15 mouse cellular contexts compared by ENCODE assay signal in genomic region chr10:128297221-128297620, GRCm38 (mm10). TPM values are rescaled to one million over a fixed set of nuclear protein-coding genes. Genes with fewer than 3 reads are reported as not detected.
DNase-seq lines count a peak whose midpoint lies in the region; ATAC-seq and TF ChIP-seq lines count a peak whose summit lies in the region.
"Had no signal": no experiment of that assay in that cellular context is flagged by ENCODE, and none has a peak within 500 bp of the region (broad histone marks: within the 10 kb centered on the region; RNA-seq: fewer than 3 reads in every experiment).

No protein-coding gene starts in this region.

- no peak for DNase-seq in heart, adult 18-20 months
- DNase-seq in midbrain, postnatal 0 days (ENCODE audit: low spot score) = peak; percentile 10
- no peak for DNase-seq in midbrain, embryonic 14.5 days
- peak; percentile 61 for DNase-seq in cerebellum, adult 11-12 months
- DNase-seq in layer of hippocampus, adult 11-12 months (ENCODE audit: low spot score) = no peak
- DNase-seq in forebrain, postnatal 0 days = no peak

- H3K36me3 ChIP-seq in heart, embryonic 16.5 days (ENCODE audit: control insufficient read depth, insufficient read depth) = peaks cover 5% of the 10 kb centered on the region; the same call in 1 of the 2 replicates
- H3K36me3 ChIP-seq in midbrain, postnatal 0 days (ENCODE audit: insufficient read depth, low read length) = peaks cover 7% of the 10 kb centered on the region
- peaks cover 9% of the 10 kb centered on the region for H3K36me3 ChIP-seq in midbrain, embryonic 14.5 days (ENCODE audit: control insufficient read depth, insufficient read depth, low read length)
- H3K36me3 ChIP-seq in intestine, embryonic 16.5 days (ENCODE audit: control insufficient read depth, insufficient read depth, low read length) = no peaks in the 10 kb centered on the region
- peaks cover 9% of the 10 kb centered on the region for H3K36me3 ChIP-seq in forebrain, postnatal 0 days (ENCODE audit: insufficient read depth)

- no peaks in the 10 kb centered on the region for H3K27me3 ChIP-seq in heart, embryonic 16.5 days (ENCODE audit: control insufficient read depth, insufficient read depth, low read length)
- no peaks in the 10 kb centered on the region for H3K27me3 ChIP-seq in midbrain, postnatal 0 days (ENCODE audit: insufficient read depth, low read length)
- H3K27me3 ChIP-seq in midbrain, embryonic 14.5 days (ENCODE audit: control insufficient read depth, insufficient read depth, low read length) = no peaks in the 10 kb centered on the region
- no peaks in the 10 kb centered on the region for H3K27me3 ChIP-seq in intestine, embryonic 16.5 days (replicated peaks; ENCODE audit: control insufficient read depth, insufficient read depth, low read length)
- no peaks in the 10 kb centered on the region for H3K27me3 ChIP-seq in forebrain, postnatal 0 days (ENCODE audit: insufficient read depth, low read length)
- H3K27me3 ChIP-seq: embryonic facial prominence, embryonic 15.5 days; forebrain, embryonic 15.5 days; liver, embryonic 12.5 days; megakaryocyte, embryonic 14.5 days had no signal

- H3K4me1 ChIP-seq in heart, embryonic 16.5 days (ENCODE audit: control insufficient read depth, insufficient read depth, low read length) = peaks cover 18% of the 10 kb centered on the region
- no peaks in the 10 kb centered on the region for H3K4me1 ChIP-seq in midbrain, postnatal 0 days (ENCODE audit: insufficient read depth, low read length)
- H3K4me1 ChIP-seq in midbrain, embryonic 14.5 days (ENCODE audit: control insufficient read depth, insufficient read depth, low read length) = peaks cover 1% of the 10 kb centered on the region
- H3K4me1 ChIP-seq in intestine, embryonic 16.5 days (ENCODE audit: control insufficient read depth, insufficient read depth, low read length) = peaks cover 4% of the 10 kb centered on the region
- H3K4me1 ChIP-seq in forebrain, postnatal 0 days (ENCODE audit: insufficient read depth) = 0 out of 2 replicates have a peak, but pooled peaks cover under 1% of the 10 kb centered on the region

- H3K4me2 ChIP-seq in heart, embryonic 16.5 days (ENCODE audit: low read depth, low read length) = peak overlapping the region; percentile 41
- no peak overlapping the region for H3K4me2 ChIP-seq in midbrain, postnatal 0 days (ENCODE audit: low read depth, low read length, poor library complexity, severe bottlenecking)
- H3K4me2 ChIP-seq in midbrain, embryonic 14.5 days (ENCODE audit: low read length) = no peak overlapping the region
- no peak overlapping the region for H3K4me2 ChIP-seq in intestine, embryonic 16.5 days (ENCODE audit: low read depth, low read length)
- H3K4me2 ChIP-seq in forebrain, postnatal 0 days (ENCODE audit: low read depth) = no peak overlapping the region
- H3K4me2 ChIP-seq: embryonic facial prominence, embryonic 15.5 days; forebrain, embryonic 15.5 days; liver, embryonic 12.5 days had no signal

- ATAC-seq in heart, embryonic 16.5 days (replicated peaks; ENCODE audit: extremely low read depth, insufficient read depth, low FRiP score) = peak; percentile 30; the same call in 1 of the 2 replicates
- no peak for ATAC-seq in midbrain, postnatal 0 days (ENCODE audit: low FRiP score)
- no peak for ATAC-seq in midbrain, embryonic 14.5 days (ENCODE audit: low FRiP score, low TSS enrichment)
- no peak for ATAC-seq in intestine, embryonic 16.5 days
- ATAC-seq in forebrain, postnatal 0 days = no peak
- ATAC-seq: forebrain, embryonic 15.5 days had no signal

- peak overlapping the region; percentile 77 for H3K27ac ChIP-seq in heart, embryonic 16.5 days (ENCODE audit: low read length)
- no peak overlapping the region for H3K27ac ChIP-seq in midbrain, postnatal 0 days (ENCODE audit: low read depth, low read length)
- no peak overlapping the region for H3K27ac ChIP-seq in midbrain, embryonic 14.5 days (replicated peaks; ENCODE audit: low read depth, low read length)
- 0 out of 2 replicates have a peak overlapping the region, but pooled peaks have one; percentile 13 for H3K27ac ChIP-seq in intestine, embryonic 16.5 days (ENCODE audit: low read length)
- no peak overlapping the region for H3K27ac ChIP-seq in forebrain, postnatal 0 days (ENCODE audit: low read depth, low read length)
- H3K27ac ChIP-seq: embryonic facial prominence, embryonic 15.5 days; forebrain, embryonic 15.5 days; kidney, postnatal 0 days; liver, embryonic 12.5 days had no signal

- peak overlapping the region; percentile 28 for H3K9ac ChIP-seq in heart, embryonic 16.5 days (ENCODE audit: low read length)
- no peak overlapping the region for H3K9ac ChIP-seq in midbrain, postnatal 0 days (replicated peaks; ENCODE audit: low read length, poor library complexity, severe bottlenecking)
- no peak overlapping the region for H3K9ac ChIP-seq in midbrain, embryonic 14.5 days (replicated peaks; ENCODE audit: low read length)
- H3K9ac ChIP-seq in intestine, embryonic 16.5 days (ENCODE audit: low read depth, low read length) = no peak overlapping the region
- H3K9ac ChIP-seq in forebrain, postnatal 0 days = no peak overlapping the region
- H3K9ac ChIP-seq: embryonic facial prominence, embryonic 15.5 days; forebrain, embryonic 15.5 days; liver, embryonic 12.5 days had no signal

- 45% methylated on average over 4 of the region's 4 CpGs for WGBS in heart, embryonic 16.5 days
- WGBS in midbrain, postnatal 0 days = 71% methylated on average over 4 of the region's 4 CpGs
- WGBS in midbrain, embryonic 14.5 days = 81% methylated on average over 4 of the region's 4 CpGs
- 71% methylated on average over 4 of the region's 4 CpGs for WGBS in intestine, embryonic 16.5 days
- 58% methylated on average over 4 of the region's 4 CpGs for WGBS in forebrain, postnatal 0 days

- peak overlapping the region; percentile 25 for H3K4me3 ChIP-seq in heart, embryonic 16.5 days (ENCODE audit: low read length)
- H3K4me3 ChIP-seq in midbrain, postnatal 0 days (ENCODE audit: low read depth, low read length) = no peak overlapping the region
- H3K4me3 ChIP-seq in midbrain, embryonic 14.5 days (replicated peaks; ENCODE audit: low read depth, low read length) = no peak overlapping the region
- no peak overlapping the region for H3K4me3 ChIP-seq in intestine, embryonic 16.5 days (ENCODE audit: low read length)
- H3K4me3 ChIP-seq in forebrain, postnatal 0 days (ENCODE audit: low read depth, low read length) = no peak overlapping the region
- H3K4me3 ChIP-seq: embryonic facial prominence, embryonic 15.5 days; forebrain, embryonic 15.5 days; liver, embryonic 12.5 days; megakaryocyte, embryonic 14.5 days had no signal

- H3K9me3 ChIP-seq in heart, embryonic 16.5 days (replicated peaks; ENCODE audit: control insufficient read depth, low read length) = no peaks in the 10 kb centered on the region
- H3K9me3 ChIP-seq in midbrain, postnatal 0 days (ENCODE audit: low read length) = no peaks in the 10 kb centered on the region
- H3K9me3 ChIP-seq in midbrain, embryonic 14.5 days (ENCODE audit: control insufficient read depth, low read length) = no peaks in the 10 kb centered on the region
- no peaks in the 10 kb centered on the region for H3K9me3 ChIP-seq in intestine, embryonic 16.5 days (ENCODE audit: control insufficient read depth, low read length)
- H3K9me3 ChIP-seq in forebrain, postnatal 0 days (ENCODE audit: low read length) = no peaks in the 10 kb centered on the region
- H3K9me3 ChIP-seq: embryonic facial prominence, embryonic 15.5 days; forebrain, embryonic 15.5 days; liver, embryonic 12.5 days; megakaryocyte, embryonic 14.5 days had no signal

- no peak for TF ChIP-seq CTCF in midbrain, postnatal 0 days (IDR thresholded peaks at IDR 0.05)
- TF ChIP-seq CTCF in forebrain, postnatal 0 days (IDR thresholded peaks at IDR 0.05; ENCODE audit: low read depth) = no peak

RNA-seq across cellular contexts. Expression of gene Il23a, which starts 1.3 kb away (rescaled TPM):
- polyA plus RNA-seq in heart, embryonic 16.5 days (2015; fragmentation: Nextera tagmentation; extraction: Ambion mirVana) = 4.3 and 6.0 TPM in 2 replicates
- total RNA-seq in heart, adult 18-20 months (2021) = not detected
- total RNA-seq in midbrain, postnatal 0 days (2014; rRNA removed) = not detected in 2 replicates
- polyA plus RNA-seq in midbrain, postnatal 0 days (2015; fragmentation: Nextera tagmentation; extraction: Ambion mirVana) = 0.12 TPM in 1 of 2 replicates, not detected in the other
- 0.22 TPM in 1 of 2 replicates, not detected in the other for polyA plus RNA-seq in midbrain, embryonic 14.5 days (2014; fragmentation: Nextera tagmentation; extraction: Ambion mirVana)
- 0.44 and 0.53 TPM in 2 replicates for polyA plus RNA-seq in intestine, embryonic 16.5 days (2015; fragmentation: Nextera tagmentation; extraction: Ambion mirVana)
- 0.31 TPM in 1 of 2 replicates, not detected in the other for total RNA-seq in forebrain, postnatal 0 days (2014; rRNA removed)
- not detected in 2 replicates for polyA plus RNA-seq in forebrain, postnatal 0 days (2015; fragmentation: Nextera tagmentation; extraction: Ambion mirVana)
- total RNA-seq: left cerebral cortex, adult 18-20 months had no signal
- polyA plus RNA-seq: forebrain, embryonic 15.5 days; liver, embryonic 12.5 days had no signal

RNA-seq across cellular contexts. Expression of gene Pan2, which starts 5.9 kb away (rescaled TPM):
- 26.1 and 28.1 TPM in 2 replicates for polyA plus RNA-seq in heart, embryonic 16.5 days (2015; fragmentation: Nextera tagmentation; extraction: Ambion mirVana)
- total RNA-seq in heart, adult 18-20 months (2021) = 1 to 10 TPM; 4.5 to 6.0 TPM
- 18.3 and 19.0 TPM in 2 replicates for total RNA-seq in midbrain, postnatal 0 days (2014; rRNA removed)
- 12.5 and 13.4 TPM in 2 replicates for polyA plus RNA-seq in midbrain, postnatal 0 days (2015; fragmentation: Nextera tagmentation; extraction: Ambion mirVana)
- polyA plus RNA-seq in midbrain, embryonic 14.5 days (2014; fragmentation: Nextera tagmentation; extraction: Ambion mirVana) = 18.5 and 23.0 TPM in 2 replicates
- polyA plus RNA-seq in intestine, embryonic 16.5 days (2015; fragmentation: Nextera tagmentation; extraction: Ambion mirVana) = 24.7 and 25.5 TPM in 2 replicates
- 14.9 and 20.0 TPM in 2 replicates for total RNA-seq in forebrain, postnatal 0 days (2014; rRNA removed)
- polyA plus RNA-seq in forebrain, postnatal 0 days (2015; fragmentation: Nextera tagmentation; extraction: Ambion mirVana) = 9.6 and 11.9 TPM in 2 replicates

RNA-seq across cellular contexts. Expression of gene Cnpy2, which starts 25.0 kb away (rescaled TPM):
- polyA plus RNA-seq in heart, embryonic 16.5 days (2015; fragmentation: Nextera tagmentation; extraction: Ambion mirVana) = 184 and 195 TPM in 2 replicates
- 10 to 100 TPM; 62.2 to 66.6 TPM for total RNA-seq in heart, adult 18-20 months (2021)
- total RNA-seq in midbrain, postnatal 0 days (2014; rRNA removed) = 40.3 and 49.4 TPM in 2 replicates
- polyA plus RNA-seq in midbrain, postnatal 0 days (2015; fragmentation: Nextera tagmentation; extraction: Ambion mirVana) = 164 and 176 TPM in 2 replicates
- 193 and 194 TPM in 2 replicates for polyA plus RNA-seq in midbrain, embryonic 14.5 days (2014; fragmentation: Nextera tagmentation; extraction: Ambion mirVana)
- 295 and 297 TPM in 2 replicates for polyA plus RNA-seq in intestine, embryonic 16.5 days (2015; fragmentation: Nextera tagmentation; extraction: Ambion mirVana)
- total RNA-seq in forebrain, postnatal 0 days (2014; rRNA removed) = 50.1 and 57.5 TPM in 2 replicates
- 179 and 205 TPM in 2 replicates for polyA plus RNA-seq in forebrain, postnatal 0 days (2015; fragmentation: Nextera tagmentation; extraction: Ambion mirVana)

RNA-seq across cellular contexts. Expression of gene Stat2, which starts 26.9 kb away (rescaled TPM):
- 11.3 and 11.8 TPM in 2 replicates for polyA plus RNA-seq in heart, embryonic 16.5 days (2015; fragmentation: Nextera tagmentation; extraction: Ambion mirVana)
- total RNA-seq in heart, adult 18-20 months (2021) = 10 to 100 TPM in 1 of 2 experiments, 1 to 10 TPM in 1; 8.3 to 11.3 TPM
- 8.7 and 9.8 TPM in 2 replicates for total RNA-seq in midbrain, postnatal 0 days (2014; rRNA removed)
- polyA plus RNA-seq in midbrain, postnatal 0 days (2015; fragmentation: Nextera tagmentation; extraction: Ambion mirVana) = 10.5 and 12.9 TPM in 2 replicates
- 12.2 and 23.0 TPM in 2 replicates for polyA plus RNA-seq in midbrain, embryonic 14.5 days (2014; fragmentation: Nextera tagmentation; extraction: Ambion mirVana)
- 16.4 and 18.0 TPM in 2 replicates for polyA plus RNA-seq in intestine, embryonic 16.5 days (2015; fragmentation: Nextera tagmentation; extraction: Ambion mirVana)
- 7.2 and 8.1 TPM in 2 replicates for total RNA-seq in forebrain, postnatal 0 days (2014; rRNA removed)
- 6.8 and 10.3 TPM in 2 replicates for polyA plus RNA-seq in forebrain, postnatal 0 days (2015; fragmentation: Nextera tagmentation; extraction: Ambion mirVana)

RNA-seq across cellular contexts. Expression of gene Apof, which starts 28.8 kb away (rescaled TPM):
- 0.15 and 0.26 TPM in 2 replicates for polyA plus RNA-seq in heart, embryonic 16.5 days (2015; fragmentation: Nextera tagmentation; extraction: Ambion mirVana)
- not detected for total RNA-seq in heart, adult 18-20 months (2021)
- 0.42 TPM in 1 of 2 replicates, not detected in the other for total RNA-seq in midbrain, postnatal 0 days (2014; rRNA removed)
- 0.20 and 0.83 TPM in 2 replicates for polyA plus RNA-seq in midbrain, postnatal 0 days (2015; fragmentation: Nextera tagmentation; extraction: Ambion mirVana)
- not detected in 2 replicates for polyA plus RNA-seq in midbrain, embryonic 14.5 days (2014; fragmentation: Nextera tagmentation; extraction: Ambion mirVana)
- polyA plus RNA-seq in intestine, embryonic 16.5 days (2015; fragmentation: Nextera tagmentation; extraction: Ambion mirVana) = 1.5 and 3.5 TPM in 2 replicates
- 0.38 and 0.54 TPM in 2 replicates for total RNA-seq in forebrain, postnatal 0 days (2014; rRNA removed)
- 0.12 and 0.26 TPM in 2 replicates for polyA plus RNA-seq in forebrain, postnatal 0 days (2015; fragmentation: Nextera tagmentation; extraction: Ambion mirVana)
- total RNA-seq: heart, postnatal 10 days; left cerebral cortex, adult 18-20 months had no signal
- polyA plus RNA-seq: embryonic facial prominence, embryonic 15.5 days; forebrain, embryonic 15.5 days had no signal

Comparison
In these comparisons a context has a peak if more than half of its experiments do, and no peak if none do; other contexts are left out.
1. DNase-seq: peak in midbrain, postnatal 0 days (single experiment) and cerebellum, adult 11-12 months (single experiment); none in heart, adult 18-20 months (0 of 2), midbrain, embryonic 14.5 days (single experiment), layer of hippocampus, adult 11-12 months (single experiment) and forebrain, postnatal 0 days (single experiment).
2. H3K27ac ChIP-seq: peak in heart, embryonic 16.5 days (single experiment) and intestine, embryonic 16.5 days (single experiment); none in midbrain, postnatal 0 days (single experiment), midbrain, embryonic 14.5 days (single experiment) and forebrain, postnatal 0 days (single experiment).